Mouse (Mus musculus) CD4-positive helper T cell, adult 2 months (primary cell): ENCODE results near the gene Thap3.

Experiments used
- DNase-seq: peaks from one replicate; pipeline ENCODE4 v3.0.0-alpha.2; 2012; ENCODE audit warnings: low read depth, missing footprints, low spot score

Thap3 gene

GRCm38 (mm10) chr4:152009076-152010051, 20.6 kb upstream of the Thap3 start:
- peak; percentile 81 for DNase-seq

DNA sequence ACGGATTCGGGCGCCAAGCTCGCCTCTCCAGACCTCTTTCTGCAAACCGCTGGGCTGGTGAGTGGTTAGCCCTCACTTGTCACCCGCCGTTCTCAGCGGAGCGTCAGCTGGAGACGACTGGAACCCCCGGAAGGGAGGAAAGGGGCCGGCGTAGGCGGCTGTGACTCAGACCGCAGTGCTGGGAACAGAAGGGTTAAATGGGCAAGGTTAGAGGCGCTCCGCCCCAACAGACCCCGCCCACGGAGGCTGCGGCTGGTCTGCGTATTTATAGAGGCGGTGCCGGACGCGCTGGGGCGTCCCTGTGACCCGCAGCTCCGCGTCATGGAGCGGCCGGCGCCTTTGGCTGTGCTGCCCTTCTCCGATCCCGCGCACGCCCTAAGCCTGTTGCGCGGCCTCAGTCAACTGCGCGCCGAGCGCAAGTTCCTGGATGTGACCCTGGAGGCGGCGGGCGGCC, 19.9 kb upstream of the Thap3 start, which contains the start of gene Klhl21:
Klhl21 (plus strand) TSS at position 182 of the 454 bp plus-strand sequence.
- peak; percentile 96 for DNase-seq

- DNase-seq: no peak
Observed at GRCm38 (mm10) chr4:152008148-152008500, 19.3 kb upstream of the Thap3 start.

GRCm38 (mm10) chr4:152007481-152008147, 18.8 kb upstream of the Thap3 start:
- DNase-seq: no peak

- DNase-seq: no peak
Observed at GRCm38 (mm10) chr4:152006812-152007211, 18.0 kb upstream of the Thap3 start.

DNA sequence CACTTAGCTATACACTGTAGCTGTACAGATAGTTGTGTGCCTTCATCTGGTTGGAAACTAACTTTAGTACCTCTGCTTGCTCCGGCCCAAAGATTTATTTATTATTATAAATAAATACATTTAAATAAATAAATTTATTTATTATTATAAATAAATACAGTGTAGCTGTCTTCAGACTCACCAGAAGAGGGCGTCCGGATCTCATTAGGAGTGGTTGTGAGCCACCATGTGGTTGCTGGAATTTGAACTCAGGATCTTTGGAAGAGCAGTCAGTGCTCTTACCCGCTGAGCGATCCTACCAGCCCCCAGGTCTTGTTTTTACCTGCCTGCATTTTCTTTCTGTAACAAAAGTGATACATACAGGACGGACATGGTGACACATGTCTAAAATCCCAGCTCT, 17.3 kb upstream of the Thap3 start:
- DNase-seq: no peak

DNA sequence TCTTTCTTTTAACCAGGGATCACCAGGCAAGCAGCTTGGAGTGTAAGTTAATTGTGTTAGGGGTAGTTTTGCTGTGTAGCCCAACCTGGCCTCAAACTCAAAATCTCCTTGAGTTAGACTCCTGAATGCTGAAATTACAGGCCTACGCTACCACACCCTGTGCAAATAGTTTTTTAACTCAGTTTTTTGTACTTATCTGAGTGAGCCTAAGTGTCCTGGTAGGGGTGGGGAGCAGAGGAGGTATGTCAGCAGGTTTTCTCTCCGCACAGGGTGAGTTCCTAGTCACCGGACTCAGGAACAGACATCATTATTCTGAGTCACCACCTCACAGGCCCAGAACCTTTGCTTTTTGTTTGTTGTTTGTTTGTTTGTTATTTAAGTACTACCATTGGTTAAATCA, 13.3 kb upstream of the Thap3 start:
- no peak for DNase-seq

GRCm38 (mm10) chr4:152001335-152001734, 12.5 kb upstream of the Thap3 start:
- no peak for DNase-seq

DNA sequence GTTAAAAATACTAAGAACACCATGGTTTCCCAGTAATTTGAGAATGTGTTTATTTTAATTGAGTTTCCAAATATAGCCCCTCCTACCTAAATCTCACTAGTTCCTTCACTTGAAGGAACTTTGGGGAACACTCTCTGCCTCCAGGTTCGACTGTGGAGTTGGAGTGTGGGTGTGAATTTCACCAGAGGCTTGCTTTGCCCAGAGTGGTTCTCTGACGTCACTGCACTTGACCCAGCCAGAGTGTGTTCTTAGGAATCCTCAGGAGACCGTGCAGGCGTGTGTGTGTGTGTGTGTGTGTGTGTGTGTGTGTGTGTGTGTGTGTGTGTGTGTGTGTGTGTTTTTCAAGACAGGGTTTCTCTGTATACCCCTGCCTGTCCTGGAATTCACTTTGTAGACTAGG, 12.1 kb upstream of the Thap3 start:
- no peak for DNase-seq

DNA sequence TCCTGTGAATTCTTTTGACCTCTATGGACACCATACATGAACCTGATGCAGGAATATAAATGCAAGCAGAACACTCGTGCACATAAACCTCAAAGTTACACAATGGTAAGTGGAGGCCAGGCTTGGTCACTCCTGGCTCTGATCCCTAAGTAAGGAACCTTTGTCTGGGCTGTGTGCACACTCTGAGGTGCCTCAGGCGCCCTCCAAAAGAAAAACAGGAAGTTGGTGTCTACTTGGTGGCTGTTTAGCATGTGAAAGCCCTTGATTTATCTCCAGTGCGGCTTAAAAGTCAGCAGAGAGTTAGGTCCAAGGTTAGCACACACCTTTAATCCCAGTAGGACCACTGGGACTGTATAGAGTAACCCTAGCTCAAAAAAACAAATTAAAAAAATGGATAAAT, 10.7 kb upstream of the Thap3 start:
- no peak for DNase-seq

DNA sequence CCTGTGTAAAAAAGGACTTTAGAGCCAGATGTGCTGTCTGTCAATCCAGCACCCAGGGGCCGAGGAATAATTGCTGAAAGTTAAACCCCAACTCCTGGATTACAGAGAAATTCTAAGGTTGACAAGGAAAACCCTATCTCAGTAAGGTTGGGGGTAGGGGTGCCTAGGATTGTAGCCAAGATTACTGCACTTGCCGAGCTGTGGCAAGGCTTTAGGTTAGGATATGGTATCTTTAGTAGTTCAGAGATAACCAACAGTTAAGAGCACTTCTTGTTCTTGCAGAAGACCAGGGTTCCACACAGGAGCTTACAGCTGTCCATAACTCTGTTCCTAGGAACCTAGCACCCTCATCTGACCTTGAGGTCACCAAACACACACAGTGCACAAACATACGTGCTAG, 8.9 kb upstream of the Thap3 start:
- DNase-seq: no peak

GRCm38 (mm10) chr4:151996951-151997222, 8.1 kb upstream of the Thap3 start:
- no peak for DNase-seq

- peak; percentile 99 for DNase-seq
Observed at GRCm38 (mm10) chr4:151996173-151996950, 7.6 kb upstream of the Thap3 start, which contains the start of gene Phf13. Gene Phf13, minus strand, starts transcription at chr4:151996258.

- peak; percentile 35 for DNase-seq
Observed at GRCm38 (mm10) chr4:151995371-151996172, 6.8 kb upstream of the Thap3 start.

- DNase-seq: peak; percentile 46
Observed at GRCm38 (mm10) chr4:151994228-151995171, 5.7 kb upstream of the Thap3 start.

DNA sequence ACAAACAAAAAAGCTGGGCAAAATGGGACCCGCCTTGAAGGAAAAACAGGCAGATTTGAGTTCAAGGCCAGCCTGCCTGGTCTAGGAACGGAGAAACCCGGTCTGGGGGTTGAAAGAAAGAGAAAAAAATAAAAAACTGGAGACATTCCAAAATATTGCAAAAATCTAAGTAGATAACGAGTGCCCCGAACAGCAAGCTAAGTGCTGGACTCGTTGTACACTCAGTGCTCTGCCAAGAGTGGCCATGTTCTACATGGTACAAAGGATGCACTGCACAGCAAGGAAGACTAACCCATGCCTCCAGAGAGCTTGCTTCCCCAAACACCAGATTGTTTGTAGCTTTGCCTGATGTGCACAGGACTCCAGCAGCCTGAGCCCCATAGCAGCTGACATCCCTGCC, 4.2 kb upstream of the Thap3 start:
- no peak for DNase-seq

GRCm38 (mm10) chr4:151992091-151992490, 3.3 kb upstream of the Thap3 start:
- DNase-seq: no peak

GRCm38 (mm10) chr4:151989110-151989488, 302 bp upstream of the Thap3 start:
- peak; percentile 40 for DNase-seq

DNA sequence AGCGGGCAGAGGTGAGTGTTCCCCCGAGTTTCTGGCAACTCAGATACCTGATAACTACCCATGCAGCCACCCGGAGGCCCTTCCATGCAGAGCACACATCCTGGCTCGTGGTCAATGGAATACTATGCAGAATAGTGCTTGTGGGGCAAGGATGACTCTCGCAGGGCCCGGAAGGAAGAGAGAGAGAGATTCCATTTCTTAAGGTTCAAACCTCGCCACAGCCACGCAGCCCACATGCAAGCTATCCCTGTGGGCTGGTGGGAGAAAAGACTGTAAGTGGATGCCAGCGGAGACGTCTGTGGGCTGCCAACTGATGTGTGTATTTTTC, 819 bp downstream of the Thap3 start:
- DNase-seq: no peak

DNA sequence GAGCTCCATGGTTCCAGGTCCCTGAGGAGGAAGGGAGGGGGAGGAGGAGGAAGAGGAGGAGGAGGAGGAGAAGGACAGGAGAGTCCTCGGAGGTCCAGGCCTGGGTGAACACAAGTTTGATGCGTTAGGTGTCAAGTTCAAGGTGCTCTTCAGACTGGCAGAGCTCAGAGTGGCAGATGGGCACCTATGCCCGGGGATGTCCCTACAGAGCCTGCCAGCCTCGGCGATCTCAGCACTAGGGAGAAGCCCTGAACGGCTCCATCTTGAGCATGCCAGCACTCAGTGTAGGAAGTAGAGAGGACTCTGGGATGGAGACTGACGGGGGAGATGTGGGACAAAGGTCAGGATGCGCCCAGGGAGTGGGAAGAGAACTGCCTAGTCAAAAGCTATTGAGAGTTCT, 2.1 kb downstream of the Thap3 start:
- no peak for DNase-seq
